ENCODE assay signal across 19 mouse cellular contexts in genomic region chr15:79133191-79133661, GRCm38 (mm10). TPM values are rescaled to one million over a fixed set of nuclear protein-coding genes. Genes with fewer than 3 reads are reported as not detected.
DNase-seq lines count a peak whose midpoint lies in the region; ATAC-seq and TF ChIP-seq lines count a peak whose summit lies in the region.
"Had no signal": no experiment of that assay in that cellular context is flagged by ENCODE, and none has a peak within 500 bp of the region (broad histone marks: within the 10 kb centered on the region; RNA-seq: fewer than 3 reads in every experiment).

No protein-coding gene starts in this region.

- TF ChIP-seq CTCF in stomach, postnatal 0 days (IDR thresholded peaks at IDR 0.05; ENCODE audit: low read depth): no peak

- H3K27me3 ChIP-seq in kidney, embryonic 16.5 days (ENCODE audit: insufficient read depth, low read length): no peaks in the 10 kb centered on the region
- no peaks in the 10 kb centered on the region for H3K27me3 ChIP-seq in stomach, postnatal 0 days (ENCODE audit: control insufficient read depth, insufficient read depth, low read length)
- H3K27me3 ChIP-seq in midbrain, embryonic 10.5 days (ENCODE audit: low read depth, poor library complexity, severe bottlenecking): no peaks in the 10 kb centered on the region
- H3K27me3 ChIP-seq: hindbrain, embryonic 13.5 days; neural tube, embryonic 15.5 days had no signal

- H3K9me3 ChIP-seq in kidney, embryonic 16.5 days (ENCODE audit: low read length): peaks cover 2% of the 10 kb centered on the region; the same call in 1 of the 2 replicates
- H3K9me3 ChIP-seq in stomach, postnatal 0 days (ENCODE audit: control insufficient read depth, low read length): no peaks in the 10 kb centered on the region
- H3K9me3 ChIP-seq in midbrain, embryonic 10.5 days (replicated peaks): no peaks in the 10 kb centered on the region
- H3K9me3 ChIP-seq: hindbrain, embryonic 13.5 days; limb, embryonic 10.5 days; liver, embryonic 15.5 days; neural tube, embryonic 15.5 days had no signal

- DNase-seq in kidney, adult 18-20 months: peak; percentile 51
- peak; percentile 52 for DNase-seq in gastrocnemius, postnatal 14 days
- DNase-seq in kidney, adult 9 months: peak; percentile 49
- DNase-seq in stomach, postnatal 0 days (ENCODE audit: low spot score): no peak
- DNase-seq in midbrain, embryonic 10.5 days (ENCODE audit: low spot score): no peak
- no peak for DNase-seq in urinary bladder, postnatal 25 days (ENCODE audit: low spot score)
- DNase-seq: cerebellum, postnatal 10 days; retina, postnatal 1 day; thymus, adult 2 months had no signal

- WGBS in kidney, embryonic 16.5 days: 73% methylated on average over 6 of the region's 6 CpGs
- 78% methylated on average over 6 of the region's 6 CpGs for WGBS in stomach, postnatal 0 days
- 88% methylated on average over 6 of the region's 6 CpGs for WGBS in midbrain, embryonic 10.5 days

- intact Hi-C loops in gastrocnemius, postnatal 14 days (cut with DNase I; ENCODE audit: low total_unique reads): no loop called here

- no peak for ATAC-seq in kidney, embryonic 16.5 days (ENCODE audit: low FRiP score, low TSS enrichment)
- no peak for ATAC-seq in stomach, postnatal 0 days (ENCODE audit: low FRiP score, low TSS enrichment)
- ATAC-seq: forebrain, embryonic 16.5 days; intestine, embryonic 16.5 days had no signal

- peaks cover 19% of the 10 kb centered on the region for H3K4me1 ChIP-seq in kidney, embryonic 16.5 days (ENCODE audit: insufficient read depth, low read length)
- H3K4me1 ChIP-seq in stomach, postnatal 0 days (replicated peaks; ENCODE audit: control insufficient read depth, insufficient read depth): no peaks in the 10 kb centered on the region
- no peaks in the 10 kb centered on the region for H3K4me1 ChIP-seq in midbrain, embryonic 10.5 days
- H3K4me1 ChIP-seq: hindbrain, embryonic 13.5 days; liver, embryonic 15.5 days; megakaryocyte, embryonic 14.5 days had no signal

- H3K4me2 ChIP-seq in kidney, embryonic 16.5 days (replicated peaks; ENCODE audit: low read depth, low read length): no peak overlapping the region
- H3K4me2 ChIP-seq in stomach, postnatal 0 days (replicated peaks; ENCODE audit: low read depth): no peak overlapping the region
- H3K4me2 ChIP-seq: hindbrain, embryonic 13.5 days; liver, embryonic 15.5 days; neural tube, embryonic 15.5 days had no signal

- no peak overlapping the region; the same call in 1 of the 2 replicates for H3K9ac ChIP-seq in kidney, embryonic 16.5 days (replicated peaks; ENCODE audit: low read length)
- H3K9ac ChIP-seq in stomach, postnatal 0 days (ENCODE audit: low read length): no peak overlapping the region
- H3K9ac ChIP-seq: hindbrain, embryonic 13.5 days; liver, embryonic 15.5 days; neural tube, embryonic 15.5 days had no signal

- peaks cover 34% of the 10 kb centered on the region for H3K36me3 ChIP-seq in kidney, embryonic 16.5 days (ENCODE audit: insufficient read depth, low read length)
- H3K36me3 ChIP-seq in stomach, postnatal 0 days (ENCODE audit: control insufficient read depth, insufficient read depth, low read length): peaks cover 37% of the 10 kb centered on the region
- peaks cover 52% of the 10 kb centered on the region for H3K36me3 ChIP-seq in midbrain, embryonic 10.5 days

- H3K27ac ChIP-seq in kidney, embryonic 16.5 days (ENCODE audit: low read length): no peak overlapping the region
- peak overlapping the region; percentile 13 for H3K27ac ChIP-seq in stomach, postnatal 0 days (replicated peaks)
- H3K27ac ChIP-seq in midbrain, embryonic 10.5 days (replicated peaks): no peak overlapping the region
- H3K27ac ChIP-seq: hindbrain, embryonic 13.5 days; limb, embryonic 10.5 days; liver, embryonic 15.5 days; neural tube, embryonic 15.5 days had no signal

- H3K4me3 ChIP-seq in kidney, embryonic 16.5 days (ENCODE audit: low read length): no peak overlapping the region
- no peak overlapping the region for H3K4me3 ChIP-seq in stomach, postnatal 0 days (ENCODE audit: low read depth, low read length)
- H3K4me3 ChIP-seq in midbrain, embryonic 10.5 days: no peak overlapping the region
- H3K4me3 ChIP-seq: hindbrain, embryonic 13.5 days; limb, embryonic 10.5 days; liver, embryonic 15.5 days; megakaryocyte, embryonic 14.5 days; neural tube, embryonic 15.5 days had no signal

- TF ChIP-seq EP300 in stomach, postnatal 0 days (optimal IDR thresholded peaks at IDR 0.05): no peak

RNA-seq across cellular contexts. Expression of gene Polr2f, which starts 7.6 kb away (rescaled TPM):
- 264 and 294 TPM in 2 replicates for polyA plus RNA-seq in kidney, embryonic 16.5 days (2015; fragmentation: Nextera tagmentation; extraction: Ambion mirVana)
- 10 to 100 TPM; 62.4 to 74.9 TPM for total RNA-seq in gastrocnemius, postnatal 14 days (2021)
- polyA plus RNA-seq in stomach, postnatal 0 days (2015; fragmentation: Nextera tagmentation; extraction: Ambion mirVana): 308 and 320 TPM in 2 replicates
- 344 and 395 TPM in 2 replicates for polyA plus RNA-seq in midbrain, embryonic 10.5 days (2016; fragmentation: Nextera tagmentation; extraction: Ambion mirVana)

RNA-seq across cellular contexts. Expression of gene 1700088E04Rik, which starts 7.8 kb away (rescaled TPM):
- 10.1 and 11.9 TPM in 2 replicates for polyA plus RNA-seq in kidney, embryonic 16.5 days (2015; fragmentation: Nextera tagmentation; extraction: Ambion mirVana)
- total RNA-seq in gastrocnemius, postnatal 14 days (2021): 1 to 10 TPM in 1 of 2 experiments, under 1 TPM in 1; 0.43 to 1.1 TPM
- polyA plus RNA-seq in stomach, postnatal 0 days (2015; fragmentation: Nextera tagmentation; extraction: Ambion mirVana): 6.4 and 7.9 TPM in 2 replicates
- 7.8 and 10.0 TPM in 2 replicates for polyA plus RNA-seq in midbrain, embryonic 10.5 days (2016; fragmentation: Nextera tagmentation; extraction: Ambion mirVana)
- total RNA-seq: granulocyte monocyte progenitor cell, adult 5-6 weeks; monocyte, adult 5-6 weeks had no signal

RNA-seq across cellular contexts. Expression of gene Micall1, which starts 24.5 kb away (rescaled TPM):
- 8.5 and 8.9 TPM in 2 replicates for polyA plus RNA-seq in kidney, embryonic 16.5 days (2015; fragmentation: Nextera tagmentation; extraction: Ambion mirVana)
- 10 to 100 TPM; 14.4 to 15.8 TPM for total RNA-seq in gastrocnemius, postnatal 14 days (2021)
- 7.0 and 7.8 TPM in 2 replicates for polyA plus RNA-seq in stomach, postnatal 0 days (2015; fragmentation: Nextera tagmentation; extraction: Ambion mirVana)
- polyA plus RNA-seq in midbrain, embryonic 10.5 days (2016; fragmentation: Nextera tagmentation; extraction: Ambion mirVana): 5.2 and 7.1 TPM in 2 replicates

RNA-seq across cellular contexts. Expression of gene Sox10, which starts 31.8 kb away (rescaled TPM):
- polyA plus RNA-seq in kidney, embryonic 16.5 days (2015; fragmentation: Nextera tagmentation; extraction: Ambion mirVana): 0.51 and 0.56 TPM in 2 replicates
- total RNA-seq in gastrocnemius, postnatal 14 days (2021): 1 to 10 TPM; 2.3 to 6.5 TPM
- 3.6 and 3.9 TPM in 2 replicates for polyA plus RNA-seq in stomach, postnatal 0 days (2015; fragmentation: Nextera tagmentation; extraction: Ambion mirVana)
- polyA plus RNA-seq in midbrain, embryonic 10.5 days (2016; fragmentation: Nextera tagmentation; extraction: Ambion mirVana): 0.61 and 2.5 TPM in 2 replicates
- total RNA-seq: granulocyte monocyte progenitor cell, adult 5-6 weeks; monocyte, adult 5-6 weeks had no signal

RNA-seq across cellular contexts. Expression of gene Eif3l, which starts 58.2 kb away (rescaled TPM):
- polyA plus RNA-seq in kidney, embryonic 16.5 days (2015; fragmentation: Nextera tagmentation; extraction: Ambion mirVana): 254 and 260 TPM in 2 replicates
- total RNA-seq in gastrocnemius, postnatal 14 days (2021): 10 to 100 TPM; 65.8 to 69.7 TPM
- 132 and 135 TPM in 2 replicates for polyA plus RNA-seq in stomach, postnatal 0 days (2015; fragmentation: Nextera tagmentation; extraction: Ambion mirVana)
- 260 and 273 TPM in 2 replicates for polyA plus RNA-seq in midbrain, embryonic 10.5 days (2016; fragmentation: Nextera tagmentation; extraction: Ambion mirVana)

Comparison
In these comparisons a context has a peak if more than half of its experiments do, and no peak if none do; other contexts are left out.
1. DNase-seq: peak in kidney, adult 18-20 months (single experiment), gastrocnemius, postnatal 14 days (single experiment) and kidney, adult 9 months (single experiment); none in stomach, postnatal 0 days (single experiment), midbrain, embryonic 10.5 days (single experiment) and urinary bladder, postnatal 25 days (single experiment).